Mouse (Mus musculus) forebrain, embryonic 15.5 days (tissue): ENCODE data around the gene Osmr. TPM values are rescaled to one million over a fixed set of nuclear protein-coding genes. Genes with fewer than 3 reads are reported as not detected.
"Not testable (repeated sequence)": the region's sequence is repeated elsewhere in the genome, so short reads cannot be mapped to it uniquely, and the experiment has no call there.

Experiments used
- ATAC-seq: fragments of 200-750 bp; cut with Nextera tagmentation; replicated peaks from 2 replicates; pipeline ENCODE4 v1.8.0; 2017; ENCODE audit warnings: mild to moderate bottlenecking, moderate TSS enrichment, moderate library complexity
- H3K27ac ChIP-seq: fragments of 300-500 bp; sonication (generic); replicated peaks from 2 replicates; pipeline ENCODE4 v1.5.1; 2015; ENCODE audit warnings: mild to moderate bottlenecking, inconsistent platforms
- H3K27me3 ChIP-seq: fragments of 300-500 bp; sonication (generic); 2 replicates; pipeline ENCODE4 v1.6.1; 2015; ENCODE audit warnings: inconsistent platforms
- H3K36me3 ChIP-seq: fragments of 300-500 bp; sonication (generic); 2 replicates; pipeline ENCODE4 v1.6.1; 2015; ENCODE audit warnings: mild to moderate bottlenecking, inconsistent platforms
- H3K4me1 ChIP-seq: fragments of 300-500 bp; sonication (generic); 2 replicates; pipeline ENCODE4 v1.6.1; 2015; ENCODE audit warnings: inconsistent platforms
- H3K4me2 ChIP-seq: fragments of 300-500 bp; sonication (generic); replicated peaks from 2 replicates; pipeline ENCODE4 v1.6.1; 2015; ENCODE audit warnings: mild to moderate bottlenecking, inconsistent platforms
- H3K4me3 ChIP-seq: fragments of 300-500 bp; sonication (generic); 2 replicates; pipeline ENCODE4 v1.5.1; 2015; ENCODE audit warnings: mild to moderate bottlenecking, inconsistent platforms
- H3K9ac ChIP-seq: fragments of 300-500 bp; sonication (generic); replicated peaks from 2 replicates; pipeline ENCODE4 v1.6.1; 2015; ENCODE audit warnings: mild to moderate bottlenecking, inconsistent platforms
- H3K9me3 ChIP-seq: fragments of 300-500 bp; sonication (generic); 2 replicates; pipeline ENCODE4 v1.6.1; 2016; ENCODE audit warnings: inconsistent platforms
- WGBS: fragments of 180-500 bp; shearing (Covaris S2); methylation state at CpG from one replicate; pipeline ENCODE4 v1.1.7; 2015; ENCODE audit warnings: mixed read lengths; 5-methylcytosine and 5-hydroxymethylcytosine counted together
- polyA plus RNA-seq: library from polyadenylated mRNA; unstranded; fragments of >200 nt; fragmentation: Nextera tagmentation; extraction: Ambion mirVana; gene quantifications from 2 replicates; pipeline ENCODE4 v1.2.1, GENCODE M21; 2015

Osmr gene
- polyA plus RNA-seq, 1 experiment from 2014 or later: 1.4 TPM

- no peak overlapping the region for H3K4me3 ChIP-seq
- 83% methylated on average over 9 of the region's 9 CpGs for WGBS
- H3K36me3 ChIP-seq: no peaks in the 10 kb centered on the region
- no peaks in the 10 kb centered on the region for H3K4me1 ChIP-seq
- no peak overlapping the region for H3K9ac ChIP-seq
- H3K9me3 ChIP-seq: no peaks in the 10 kb centered on the region
- no peak overlapping the region for H3K4me2 ChIP-seq
- H3K27ac ChIP-seq: no peak overlapping the region
- no peak for ATAC-seq
- no peaks in the 10 kb centered on the region for H3K27me3 ChIP-seq
These were observed 17.4 kb downstream of the Osmr start for GRCm38 (mm10) chr15:6857270-6857905.

DNA sequence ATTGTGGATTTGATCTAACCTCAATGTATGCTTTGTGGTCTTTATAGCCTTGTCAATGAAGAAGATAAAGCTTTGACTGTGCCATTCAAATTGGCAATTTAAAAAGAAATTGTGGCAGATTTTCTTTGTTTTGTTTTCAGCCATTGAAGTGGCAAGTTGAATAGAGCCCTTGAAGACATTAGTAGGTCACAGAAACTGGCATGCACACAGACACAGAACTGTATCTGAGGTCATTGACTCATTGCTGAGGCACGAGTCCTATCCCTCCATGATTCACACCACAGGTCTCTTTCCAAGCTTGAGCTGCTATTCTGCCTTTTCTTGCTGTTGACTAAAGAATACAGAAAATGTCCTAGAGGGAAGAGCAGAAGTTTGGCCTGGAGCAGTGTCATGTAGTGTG lies 24.9 kb downstream of the Osmr start:
- 18% methylated on average over 1 of the region's 1 CpGs for WGBS

DNA sequence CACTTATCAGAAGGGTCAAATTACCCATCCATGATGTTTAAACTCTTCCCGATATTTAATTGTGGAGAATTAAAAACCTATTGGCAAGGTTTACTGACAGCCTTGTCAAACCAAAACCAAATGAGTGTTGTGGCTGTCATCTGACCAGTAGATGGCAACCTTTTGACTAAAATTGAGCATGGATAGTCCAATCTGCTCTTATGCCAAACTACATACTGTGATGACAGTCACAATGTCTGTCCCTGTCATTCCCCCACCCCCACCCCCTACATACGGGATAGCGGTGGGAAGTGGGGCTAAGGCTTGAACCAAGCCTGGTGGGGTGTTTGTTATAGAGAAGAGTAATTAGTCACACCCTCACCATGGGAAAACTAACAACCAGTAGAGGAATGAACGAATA lies 34.6 kb downstream of the Osmr start:
- peak; percentile 66; the same call in 1 of the 2 replicates for ATAC-seq
- Histone ChIP-seq H3K9me3 (no peaks in the 10 kb centered on the region), H3K27me3 (no peaks in the 10 kb centered on the region), H3K4me3 (no peak overlapping the region), H3K27ac (no peak overlapping the region), H3K4me2 (no peak overlapping the region), H3K4me1 (no peaks in the 10 kb centered on the region), H3K9ac (no peak overlapping the region), H3K36me3 (no peaks in the 10 kb centered on the region)
- WGBS: 53% methylated on average over 4 of the region's 4 CpGs

More for the DNA sequence above, 24.9 kb downstream of the Osmr start:
- no peaks in the 10 kb centered on the region for H3K27me3 ChIP-seq
- H3K9ac ChIP-seq: no peak overlapping the region
- no peak overlapping the region for H3K4me2 ChIP-seq
- no peak overlapping the region for H3K27ac ChIP-seq
- H3K4me3 ChIP-seq: no peak overlapping the region
- H3K4me1 ChIP-seq: no peaks in the 10 kb centered on the region
- no peaks in the 10 kb centered on the region for H3K9me3 ChIP-seq
- H3K36me3 ChIP-seq: no peaks in the 10 kb centered on the region
- no peak for ATAC-seq

DNA sequence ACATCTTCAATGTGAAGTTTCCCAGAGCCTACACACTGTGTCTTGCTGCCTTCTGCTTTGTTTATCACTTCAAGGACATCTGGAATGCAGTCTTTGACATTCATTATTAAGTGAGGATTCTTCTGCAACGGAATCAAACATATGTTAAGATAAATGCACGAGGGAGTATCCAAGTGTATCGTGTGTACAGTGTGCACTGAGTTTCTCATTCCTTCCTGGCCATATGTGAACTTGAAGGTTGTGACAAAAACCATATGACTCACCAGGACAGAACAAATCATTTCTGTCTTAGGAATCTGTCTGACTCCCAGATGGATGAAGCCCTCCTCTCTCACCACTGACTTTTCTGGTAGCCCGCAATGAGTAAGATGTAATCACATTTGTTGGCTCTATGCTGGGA lies 59.0 kb downstream of the Osmr start:
- no peaks in the 10 kb centered on the region for H3K4me1 ChIP-seq
- H3K27ac ChIP-seq: no peak overlapping the region
- no peak overlapping the region for H3K4me3 ChIP-seq
- no peaks in the 10 kb centered on the region for H3K36me3 ChIP-seq
- WGBS: 92% methylated on average over 4 of the region's 4 CpGs
- peaks cover 5% of the 10 kb centered on the region; the same call in 1 of the 2 replicates for H3K9me3 ChIP-seq
- no peak overlapping the region for H3K4me2 ChIP-seq
- H3K27me3 ChIP-seq: no peaks in the 10 kb centered on the region
- no peak overlapping the region for H3K9ac ChIP-seq
- no peak for ATAC-seq

- peaks cover 32% of the 10 kb centered on the region for H3K36me3 ChIP-seq
- not testable (repeated sequence) for H3K27ac ChIP-seq, H3K27me3 ChIP-seq, H3K9ac ChIP-seq, H3K4me2 ChIP-seq, H3K9me3 ChIP-seq, H3K4me1 ChIP-seq, ATAC-seq, H3K4me3 ChIP-seq
- 97% methylated on average over 8 of the region's 8 CpGs for WGBS
These were observed 73.6 kb downstream of the Osmr start for GRCm38 (mm10) chr15:6801212-6801611.

DNA sequence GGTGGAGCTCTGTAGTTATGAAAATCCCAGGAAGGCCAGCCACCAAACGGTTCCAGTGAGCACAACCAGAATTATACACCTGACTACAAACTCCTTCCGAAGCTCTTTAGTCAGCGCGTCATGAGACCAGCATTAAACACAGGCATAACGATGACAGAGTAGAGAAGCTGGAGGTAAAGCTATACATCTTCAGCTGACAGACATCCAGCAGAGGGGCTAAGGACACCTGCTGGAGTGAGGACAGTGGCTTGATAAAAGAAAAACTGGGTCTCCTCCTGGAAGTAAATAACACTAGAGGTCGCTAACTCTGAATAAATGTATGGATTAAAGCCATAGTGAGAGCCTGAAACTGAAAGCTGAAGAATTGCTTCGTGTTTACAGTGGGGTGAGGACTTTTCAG lies 81.9 kb downstream of the Osmr start:
- Histone ChIP-seq H3K9me3 (no peaks in the 10 kb centered on the region), H3K4me3 (no peak overlapping the region), H3K9ac (no peak overlapping the region), H3K36me3 (peaks cover 88% of the 10 kb centered on the region), H3K27ac (no peak overlapping the region), H3K4me1 (no peaks in the 10 kb centered on the region), H3K27me3 (no peaks in the 10 kb centered on the region), H3K4me2 (no peak overlapping the region)
- no peak for ATAC-seq
- 85% methylated on average over 7 of the region's 7 CpGs for WGBS

DNA sequence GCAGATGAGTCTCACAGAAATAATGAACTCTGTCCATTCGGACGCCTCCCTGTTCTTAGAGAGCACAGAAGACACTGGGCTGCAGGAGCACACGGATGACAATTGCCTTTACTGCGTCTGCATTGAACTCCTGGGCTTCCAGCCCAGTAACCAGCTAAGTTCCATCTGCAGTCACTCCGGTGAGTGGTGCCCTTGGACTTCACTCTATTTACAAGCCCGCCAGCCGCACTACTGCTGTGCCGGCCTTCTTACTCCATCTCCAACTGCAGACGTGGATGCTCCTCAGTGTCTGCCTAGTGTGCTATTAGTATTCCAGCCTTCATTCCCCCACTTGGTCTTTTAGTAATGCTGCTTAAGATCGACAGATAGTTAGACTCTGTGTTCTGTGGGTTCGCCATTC lies 83.1 kb downstream of the Osmr start:
- H3K27ac ChIP-seq: no peak overlapping the region
- no peak overlapping the region for H3K9ac ChIP-seq
- no peak for ATAC-seq
- peaks cover 87% of the 10 kb centered on the region for H3K36me3 ChIP-seq
- no peaks in the 10 kb centered on the region for H3K27me3 ChIP-seq
- 90% methylated on average over 11 of the region's 11 CpGs for WGBS
- H3K4me2 ChIP-seq: no peak overlapping the region
- no peaks in the 10 kb centered on the region for H3K4me1 ChIP-seq
- H3K9me3 ChIP-seq: no peaks in the 10 kb centered on the region
- no peak overlapping the region for H3K4me3 ChIP-seq

- no peak for ATAC-seq
- no peak overlapping the region for H3K4me2 ChIP-seq
- H3K9me3 ChIP-seq: no peaks in the 10 kb centered on the region
- H3K9ac ChIP-seq: no peak overlapping the region
- H3K4me1 ChIP-seq: no peaks in the 10 kb centered on the region
- peaks cover 84% of the 10 kb centered on the region for H3K36me3 ChIP-seq
- no peaks in the 10 kb centered on the region for H3K27me3 ChIP-seq
- H3K4me3 ChIP-seq: no peak overlapping the region
- WGBS: 92% methylated on average over 7 of the region's 7 CpGs
- H3K27ac ChIP-seq: no peak overlapping the region
These were observed 84.8 kb downstream of the Osmr start for GRCm38 (mm10) chr15:6790011-6790410.

GRCm38 (mm10) chr15:6787236-6787635 lies 87.5 kb downstream of the Osmr start:
- no peak overlapping the region for H3K4me2 ChIP-seq
- no peaks in the 10 kb centered on the region for H3K4me1 ChIP-seq
- ATAC-seq: no peak
- H3K4me3 ChIP-seq: no peak overlapping the region
- H3K9me3 ChIP-seq: no peaks in the 10 kb centered on the region
- 94% methylated on average over 10 of the region's 10 CpGs for whole genome bisulfite sequencing
- no peak overlapping the region for H3K27ac ChIP-seq
- H3K9ac ChIP-seq: no peak overlapping the region
- no peaks in the 10 kb centered on the region for H3K27me3 ChIP-seq
- peaks cover 80% of the 10 kb centered on the region for H3K36me3 ChIP-seq

DNA sequence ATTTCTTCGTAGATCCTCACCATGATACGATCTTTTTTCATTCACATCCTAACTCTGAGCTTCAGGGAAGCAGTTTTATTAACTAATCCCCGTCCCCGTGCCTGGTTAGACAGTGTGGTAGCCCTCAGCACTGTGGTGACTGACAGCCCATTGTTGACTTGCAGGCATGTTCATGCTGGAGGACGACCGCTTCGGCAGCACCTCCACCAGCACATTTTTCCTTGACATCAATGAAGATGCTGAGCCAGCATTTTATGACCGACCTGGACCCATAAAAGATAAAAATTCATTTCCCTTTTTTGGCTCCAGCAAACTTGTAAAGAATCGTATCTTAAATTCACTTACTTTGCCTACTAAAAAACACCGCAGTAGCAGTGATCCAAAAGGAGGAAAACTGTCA lies 88.6 kb downstream of the Osmr start:
- H3K27me3 ChIP-seq: no peaks in the 10 kb centered on the region
- H3K4me1 ChIP-seq: no peaks in the 10 kb centered on the region
- no peak overlapping the region for H3K27ac ChIP-seq
- H3K4me2 ChIP-seq: no peak overlapping the region
- no peak for ATAC-seq
- WGBS: 92% methylated on average over 10 of the region's 10 CpGs
- no peak overlapping the region for H3K9ac ChIP-seq
- H3K36me3 ChIP-seq: peaks cover 77% of the 10 kb centered on the region
- no peak overlapping the region for H3K4me3 ChIP-seq
- no peaks in the 10 kb centered on the region for H3K9me3 ChIP-seq

DNA sequence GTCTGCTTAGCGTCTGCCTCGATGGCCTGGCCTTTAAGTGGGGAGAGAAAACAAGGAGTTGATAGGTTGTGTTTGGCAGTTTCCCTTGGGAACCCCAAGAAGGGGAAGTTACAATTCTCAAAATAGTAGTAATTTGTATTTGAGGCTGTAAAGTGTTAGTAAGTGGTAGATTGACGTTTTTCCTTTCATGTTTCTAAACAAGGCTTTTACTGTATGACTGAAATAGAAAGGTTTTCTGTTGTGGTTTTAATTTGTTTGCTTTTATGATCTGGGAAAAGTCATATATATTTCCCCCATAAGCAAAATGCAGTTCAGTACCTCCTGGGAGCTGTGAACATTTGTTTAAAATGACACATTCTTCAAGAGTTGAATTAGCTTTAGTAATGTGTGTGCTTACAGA lies 102.5 kb downstream of the Osmr start:
- no peaks in the 10 kb centered on the region for H3K4me1 ChIP-seq
- peaks cover 74% of the 10 kb centered on the region for H3K36me3 ChIP-seq
- no peaks in the 10 kb centered on the region for H3K9me3 ChIP-seq
- no peak overlapping the region for H3K4me3 ChIP-seq
- WGBS: 90% methylated on average over 3 of the region's 3 CpGs
- H3K4me2 ChIP-seq: no peak overlapping the region
- no peak overlapping the region for H3K9ac ChIP-seq
- no peak for ATAC-seq
- H3K27ac ChIP-seq: no peak overlapping the region
- no peaks in the 10 kb centered on the region for H3K27me3 ChIP-seq
